Mouse (Mus musculus): ENCODE data around the gene Sclt1. TPM values are rescaled to one million over a fixed set of nuclear protein-coding genes. Genes with fewer than 3 reads are reported as not detected.

Sclt1 gene
- polyA plus RNA-seq, 1 experiment from 2014 or later = 7.7 TPM

DNA sequence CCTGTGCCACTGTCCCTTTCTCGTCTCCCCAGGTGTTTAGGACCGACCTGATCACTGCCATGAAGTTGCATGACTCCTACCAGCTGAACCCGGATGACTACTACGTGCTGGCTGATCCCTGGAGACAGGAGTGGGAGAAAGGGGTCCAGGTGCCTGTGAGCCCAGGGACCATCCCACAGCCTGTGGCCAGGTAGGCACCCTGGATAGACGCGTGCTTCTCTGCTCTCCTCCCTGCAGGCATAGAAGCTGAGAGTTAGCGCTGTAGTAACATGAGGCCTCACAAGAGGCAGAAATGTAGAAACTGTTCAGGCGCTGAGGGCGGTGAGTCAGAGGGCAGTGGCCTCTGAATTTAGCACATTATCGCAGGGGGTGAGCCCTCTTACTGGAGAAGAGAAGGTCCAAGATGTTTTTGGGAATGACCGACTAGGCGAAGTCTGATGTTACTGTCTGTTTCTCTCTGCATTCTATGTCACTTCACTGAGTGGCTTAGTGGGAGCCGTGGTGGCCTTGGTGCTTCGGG, 150.6 kb downstream of the Sclt1 start:
- H3K36me3 ChIP-seq (ENCODE audit: insufficient read depth, low read length) = 0 out of 2 replicates have a peak, but pooled peaks cover 2% of the 10 kb centered on the region
- H3K27ac ChIP-seq (ENCODE audit: low read length) = no peak overlapping the region
- no peak overlapping the region for H3K4me2 ChIP-seq (replicated peaks; ENCODE audit: low read depth, low read length)
- WGBS = 88% methylated on average over 14 of the region's 14 CpGs
- no peaks in the 10 kb centered on the region for H3K27me3 ChIP-seq (replicated peaks; ENCODE audit: insufficient read depth, low read length)
- H3K4me1 ChIP-seq (ENCODE audit: insufficient read depth, low read depth, low read length) = no peaks in the 10 kb centered on the region
- H3K9ac ChIP-seq (replicated peaks; ENCODE audit: low read depth) = no peak overlapping the region
- DNase-seq (ENCODE audit: low spot score) (no peak), ATAC-seq (0 out of 2 replicates have a peak, but pooled peaks have one; percentile 13)
- H3K4me3 ChIP-seq (ENCODE audit: low read depth, low read length) = no peak overlapping the region
- TF ChIP-seq CTCF (IDR thresholded peaks at IDR 0.05) (no peak), EP300 (IDR thresholded peaks at IDR 0.05) (no peak)
- no peaks in the 10 kb centered on the region for H3K9me3 ChIP-seq (ENCODE audit: low read length)

DNA sequence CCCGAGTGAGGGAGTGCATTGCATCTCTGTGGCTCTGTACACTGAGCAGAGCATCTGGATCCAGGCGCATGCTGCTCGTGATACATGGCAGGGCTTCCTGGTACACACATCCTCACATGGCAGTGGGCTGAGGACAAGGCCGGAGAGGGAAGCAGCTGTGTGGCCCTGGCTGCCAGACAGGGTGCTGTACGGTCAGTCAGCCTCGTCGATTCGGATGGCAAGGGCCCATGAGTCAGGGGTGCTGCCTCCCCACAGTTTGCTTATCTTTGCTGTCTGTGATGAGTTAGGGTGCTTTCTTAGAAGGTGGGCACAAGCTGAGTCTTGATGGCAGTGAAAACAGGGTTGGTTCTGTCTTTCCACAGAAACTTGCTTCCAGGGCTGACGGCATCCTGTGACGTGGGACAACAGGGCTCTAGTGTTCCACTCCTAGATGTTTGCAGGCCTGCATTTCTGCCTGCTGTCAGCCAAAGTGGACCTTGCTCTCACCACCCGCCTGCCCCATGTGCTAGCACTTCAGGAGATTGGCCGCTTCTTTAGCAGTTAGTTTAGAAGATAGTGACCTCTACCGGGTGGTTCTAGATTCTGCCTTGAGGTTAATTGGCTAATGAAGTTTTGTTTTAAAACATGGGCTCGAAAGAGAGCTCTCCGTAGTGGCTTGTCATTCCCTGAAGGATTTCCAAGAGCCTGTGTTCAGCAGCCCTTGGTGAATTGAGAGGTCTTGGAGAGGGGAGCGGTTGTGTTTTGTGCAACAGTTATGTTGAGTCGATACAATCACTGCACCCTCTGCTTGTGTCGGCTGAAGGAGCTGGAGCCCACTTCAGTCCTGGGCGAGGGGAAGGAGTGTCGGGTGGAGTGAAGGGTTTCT, 151.4 kb downstream of the Sclt1 start:
- peak; percentile 86 for DNase-seq (ENCODE audit: low spot score)

DNA sequence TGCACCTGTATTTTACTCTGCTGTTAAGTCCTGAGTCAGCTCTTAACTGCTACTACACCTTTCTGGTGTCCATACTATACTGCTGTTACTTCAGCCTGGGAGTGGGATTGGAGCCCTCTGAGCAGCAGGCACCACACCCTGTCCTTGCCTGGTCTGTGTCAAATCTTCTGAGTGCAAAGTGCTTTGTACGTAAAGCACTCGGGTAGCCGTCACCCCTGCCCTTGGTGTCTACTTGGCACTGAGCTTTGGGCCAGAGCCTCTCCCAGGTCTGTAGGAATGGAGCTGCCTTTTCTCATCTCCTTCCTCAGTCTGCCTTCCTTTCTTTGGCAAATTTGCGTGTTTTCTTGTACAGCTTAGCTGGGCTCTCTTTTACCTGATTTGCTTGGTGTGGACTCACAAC, 152.3 kb downstream of the Sclt1 start:
- Histone ChIP-seq H3K36me3 (ENCODE audit: insufficient read depth, low read length) (no peaks in the 10 kb centered on the region), H3K27ac (ENCODE audit: low read length) (no peak overlapping the region), H3K9me3 (ENCODE audit: low read length) (no peaks in the 10 kb centered on the region), H3K9ac (replicated peaks; ENCODE audit: low read depth) (no peak overlapping the region), H3K27me3 (replicated peaks; ENCODE audit: insufficient read depth, low read length) (no peaks in the 10 kb centered on the region), H3K4me2 (replicated peaks; ENCODE audit: low read depth, low read length) (no peak overlapping the region), H3K4me3 (ENCODE audit: low read depth, low read length) (no peak overlapping the region), H3K4me1 (ENCODE audit: insufficient read depth, low read depth, low read length) (no peaks in the 10 kb centered on the region)
- 75% methylated on average over 4 of the region's 4 CpGs for WGBS
- ATAC-seq (no peak), DNase-seq (ENCODE audit: low spot score) (no peak)
- TF ChIP-seq CTCF (IDR thresholded peaks at IDR 0.05) = no peak
- TF ChIP-seq EP300 (IDR thresholded peaks at IDR 0.05) = no peak

More for the DNA sequence above, 151.4 kb downstream of the Sclt1 start:
- peak; percentile 88 for ATAC-seq
- H3K9me3 ChIP-seq (ENCODE audit: low read length) = no peaks in the 10 kb centered on the region
- no peaks in the 10 kb centered on the region for H3K27me3 ChIP-seq (replicated peaks; ENCODE audit: insufficient read depth, low read length)
- H3K36me3 ChIP-seq (ENCODE audit: insufficient read depth, low read length) = no peaks in the 10 kb centered on the region
- 65% methylated on average over 20 of the region's 20 CpGs for WGBS
- 0 out of 2 replicates have a peak, but pooled peaks have one; percentile 23 for TF ChIP-seq EP300 (IDR thresholded peaks at IDR 0.05)
- TF ChIP-seq CTCF (IDR thresholded peaks at IDR 0.05) = peak; percentile 64
- no peak overlapping the region for H3K4me2 ChIP-seq (replicated peaks; ENCODE audit: low read depth, low read length)
- H3K4me1 ChIP-seq (ENCODE audit: insufficient read depth, low read depth, low read length) = no peaks in the 10 kb centered on the region
- H3K9ac ChIP-seq (replicated peaks; ENCODE audit: low read depth) = no peak overlapping the region
- no peak overlapping the region for H3K27ac ChIP-seq (ENCODE audit: low read length)
- H3K4me3 ChIP-seq (ENCODE audit: low read depth, low read length) = no peak overlapping the region

DNA sequence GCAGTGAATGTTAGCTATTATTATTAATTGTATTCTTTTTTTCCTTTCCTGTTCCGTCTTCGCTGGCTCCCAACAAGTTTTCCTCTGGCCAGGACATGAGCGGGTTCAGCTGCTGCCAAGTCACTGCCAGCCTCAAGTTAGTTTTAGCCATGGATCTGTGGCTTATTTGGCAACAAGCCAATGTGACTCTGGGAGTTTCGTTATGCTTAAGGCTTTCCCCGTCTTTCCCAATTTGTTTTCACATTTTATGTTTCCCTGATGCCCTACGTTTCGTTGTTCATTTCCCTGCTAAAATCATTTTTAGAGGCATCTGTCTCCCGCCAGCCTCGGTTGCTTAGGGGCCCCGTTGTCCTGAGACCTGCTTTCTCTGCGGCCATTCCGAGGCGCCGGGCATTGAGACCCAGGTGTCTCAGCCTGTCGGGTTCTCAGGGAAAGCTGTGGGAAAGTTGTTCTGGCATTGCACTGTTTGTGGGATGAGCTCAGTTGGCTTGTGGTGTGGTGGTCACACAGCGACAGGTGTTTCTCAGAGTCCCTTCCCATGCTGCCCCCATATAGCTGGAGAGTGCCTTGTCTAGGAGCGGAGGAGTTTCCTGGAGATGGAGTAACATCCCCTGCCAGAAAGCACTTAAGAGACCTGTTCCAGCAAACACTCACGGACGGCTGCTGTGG, 152.9 kb downstream of the Sclt1 start:
- Histone ChIP-seq H3K9me3 (ENCODE audit: low read length) (no peaks in the 10 kb centered on the region), H3K4me3 (ENCODE audit: low read depth, low read length) (no peak overlapping the region), H3K4me1 (ENCODE audit: insufficient read depth, low read depth, low read length) (no peaks in the 10 kb centered on the region), H3K36me3 (ENCODE audit: insufficient read depth, low read length) (no peaks in the 10 kb centered on the region), H3K4me2 (replicated peaks; ENCODE audit: low read depth, low read length) (no peak overlapping the region), H3K27ac (ENCODE audit: low read length) (no peak overlapping the region), H3K27me3 (replicated peaks; ENCODE audit: insufficient read depth, low read length) (no peaks in the 10 kb centered on the region), H3K9ac (replicated peaks; ENCODE audit: low read depth) (no peak overlapping the region)
- WGBS = 74% methylated on average over 19 of the region's 19 CpGs
- ATAC-seq (no peak), DNase-seq (ENCODE audit: low spot score) (peak; percentile 20)
- TF ChIP-seq EP300 (IDR thresholded peaks at IDR 0.05) (no peak), CTCF (IDR thresholded peaks at IDR 0.05) (no peak)

DNA sequence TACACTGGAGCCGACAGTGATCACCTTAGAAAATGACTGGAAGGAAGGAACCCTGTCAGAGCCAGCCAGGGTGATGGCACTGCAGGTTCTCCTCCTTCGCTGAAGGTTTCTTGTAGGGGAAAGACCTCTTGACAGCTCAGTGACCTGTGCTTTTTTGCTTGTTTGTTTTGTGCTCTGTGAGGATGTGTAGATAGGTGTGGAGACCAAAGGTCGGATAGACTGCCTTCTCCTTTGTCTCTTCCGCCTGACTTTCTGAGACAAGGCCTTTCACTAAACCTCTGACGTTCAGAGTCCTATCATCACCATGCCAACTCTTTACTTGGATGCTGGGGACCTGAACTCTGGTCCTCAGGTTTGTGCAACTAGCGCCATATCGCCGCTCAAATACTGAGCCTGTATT, 153.8 kb downstream of the Sclt1 start:
- no peak for ATAC-seq
- Histone ChIP-seq H3K9me3 (ENCODE audit: low read length) (no peaks in the 10 kb centered on the region), H3K27ac (ENCODE audit: low read length) (no peak overlapping the region), H3K36me3 (ENCODE audit: insufficient read depth, low read length) (no peaks in the 10 kb centered on the region), H3K4me2 (replicated peaks; ENCODE audit: low read depth, low read length) (no peak overlapping the region), H3K9ac (replicated peaks; ENCODE audit: low read depth) (no peak overlapping the region), H3K27me3 (replicated peaks; ENCODE audit: insufficient read depth, low read length) (no peaks in the 10 kb centered on the region), H3K4me1 (ENCODE audit: insufficient read depth, low read depth, low read length) (no peaks in the 10 kb centered on the region), H3K4me3 (ENCODE audit: low read depth, low read length) (no peak overlapping the region)
- TF ChIP-seq EP300 (IDR thresholded peaks at IDR 0.05) (no peak), CTCF (IDR thresholded peaks at IDR 0.05) (no peak)
- WGBS = 82% methylated on average over 8 of the region's 8 CpGs
- DNase-seq (ENCODE audit: low spot score) = no peak

DNA sequence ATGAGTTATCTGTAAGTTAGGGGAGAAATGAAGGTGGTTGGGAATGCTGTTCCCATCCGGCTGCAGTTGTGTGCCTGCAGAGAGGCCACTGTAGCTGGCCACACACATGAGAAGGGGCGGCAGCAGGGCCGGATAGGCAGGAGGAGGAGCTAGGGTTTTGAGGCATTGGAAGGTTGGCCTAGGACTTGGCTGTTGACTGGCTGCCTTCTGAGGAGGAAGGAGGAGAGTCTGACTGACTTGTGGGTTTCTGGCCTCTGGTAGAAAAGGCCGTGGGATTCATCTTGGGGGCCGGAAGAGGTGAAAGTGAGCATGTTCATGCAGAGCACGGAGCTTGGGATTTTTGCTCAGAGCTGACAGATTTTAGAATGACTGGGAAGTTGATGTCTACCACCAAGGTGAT, 154.7 kb downstream of the Sclt1 start:
- DNase-seq (ENCODE audit: low spot score) = peak; percentile 44
- no peaks in the 10 kb centered on the region for H3K36me3 ChIP-seq (ENCODE audit: insufficient read depth, low read length)
- H3K9ac ChIP-seq (replicated peaks; ENCODE audit: low read depth) = no peak overlapping the region
- ATAC-seq = peak; percentile 22; the same call in 1 of the 2 replicates
- H3K4me1 ChIP-seq (ENCODE audit: insufficient read depth, low read depth, low read length) = no peaks in the 10 kb centered on the region
- no peak overlapping the region for H3K4me3 ChIP-seq (ENCODE audit: low read depth, low read length)
- H3K4me2 ChIP-seq (replicated peaks; ENCODE audit: low read depth, low read length) = no peak overlapping the region
- no peaks in the 10 kb centered on the region for H3K9me3 ChIP-seq (ENCODE audit: low read length)
- 67% methylated on average over 6 of the region's 6 CpGs for WGBS
- no peak for TF ChIP-seq CTCF (IDR thresholded peaks at IDR 0.05)
- no peak for TF ChIP-seq EP300 (IDR thresholded peaks at IDR 0.05)
- H3K27me3 ChIP-seq (replicated peaks; ENCODE audit: insufficient read depth, low read length) = no peaks in the 10 kb centered on the region
- no peak overlapping the region for H3K27ac ChIP-seq (ENCODE audit: low read length)

Measured in lung, postnatal 0 days (tissue).